Mouse (Mus musculus) right cerebral cortex, postnatal 36 days (tissue): ENCODE results near the gene Angptl8.
"Not testable (repeated sequence)": the region's sequence is repeated elsewhere in the genome, so short reads cannot be mapped to it uniquely, and the experiment has no call there.

ENCODE experiments used
- DNase-seq, 2 experiments: peaks; one replicate each; pipeline ENCODE4 v3.0.0; 2022; ENCODE audit warnings: low spot score in 2 of 2, mixed read lengths in 1 of 2

The Angptl8 gene

DNA sequence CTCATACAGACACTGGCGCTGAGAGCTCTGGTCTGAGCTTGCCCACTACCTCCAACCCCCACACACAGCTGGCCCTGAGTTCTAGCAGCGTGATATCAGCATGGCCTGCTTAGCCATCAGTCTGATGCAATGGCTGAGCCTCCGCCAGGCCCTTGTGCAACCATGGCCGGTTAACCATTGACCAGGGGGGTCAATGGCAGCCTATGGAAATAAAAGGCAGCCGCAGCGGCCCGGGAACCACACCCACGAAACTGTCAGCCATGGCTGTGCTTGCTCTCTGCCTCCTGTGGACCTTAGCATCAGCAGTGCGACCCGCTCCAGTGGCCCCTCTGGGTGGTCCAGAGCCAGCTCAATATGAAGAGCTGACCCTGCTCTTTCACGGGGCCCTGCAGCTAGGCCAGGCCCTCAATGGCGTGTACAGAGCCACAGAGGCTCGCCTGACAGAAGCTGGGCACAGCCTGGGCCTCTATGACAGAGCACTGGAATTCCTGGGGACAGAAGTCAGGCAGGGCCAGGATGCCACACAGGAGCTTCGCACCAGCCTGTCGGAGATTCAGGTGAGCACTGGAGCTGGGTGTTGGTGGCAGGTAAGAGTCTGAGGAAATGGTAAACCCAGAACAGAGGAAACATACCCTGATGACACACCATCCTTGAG, at the start of gene Angptl8:
Angptl8 (plus strand) TSS at position 253 of the 655 bp plus-strand sequence.
- DNase-seq = no peak

DNA sequence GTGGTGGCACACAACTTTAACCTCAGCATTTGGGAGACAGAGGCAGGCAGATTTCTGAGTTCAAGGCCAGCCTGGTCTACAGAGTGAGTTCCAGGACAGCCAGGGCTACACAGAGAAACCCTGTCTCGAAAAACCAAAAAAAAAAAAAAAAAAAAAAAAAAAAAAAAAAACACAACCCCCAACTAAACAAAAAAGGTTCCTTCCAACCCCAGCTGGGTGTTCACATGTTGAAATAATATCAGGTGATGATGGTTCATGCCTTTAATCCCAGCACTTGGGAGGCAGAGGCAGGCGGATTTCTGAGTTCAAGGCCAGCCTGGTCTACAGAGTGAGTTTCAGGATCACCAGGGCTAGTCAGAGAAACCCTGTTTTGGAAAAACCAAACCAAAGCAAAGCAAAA, 49.0 kb upstream of the Angptl8 start:
- DNase-seq = not testable (repeated sequence)

DNA sequence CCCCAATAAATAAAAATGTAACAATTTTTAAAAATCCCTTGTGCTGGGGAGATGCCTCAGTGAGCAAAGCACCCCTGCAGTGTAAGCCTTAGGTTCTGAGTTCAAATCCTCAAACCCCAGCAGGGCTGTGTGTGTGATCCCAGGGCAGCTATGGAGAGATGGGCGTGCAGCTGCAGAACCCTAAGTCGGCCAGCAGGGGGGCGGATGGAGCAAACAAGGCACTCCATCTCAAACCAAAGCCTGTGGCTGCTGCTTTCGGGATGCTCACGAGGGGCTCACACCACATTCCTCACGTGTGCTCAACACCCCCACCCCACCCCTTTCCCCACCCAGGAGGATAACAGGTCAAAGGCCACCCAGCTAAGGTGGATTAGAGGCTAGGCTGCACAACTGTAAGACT, 48.4 kb upstream of the Angptl8 start:
- DNase-seq = no peak

DNA sequence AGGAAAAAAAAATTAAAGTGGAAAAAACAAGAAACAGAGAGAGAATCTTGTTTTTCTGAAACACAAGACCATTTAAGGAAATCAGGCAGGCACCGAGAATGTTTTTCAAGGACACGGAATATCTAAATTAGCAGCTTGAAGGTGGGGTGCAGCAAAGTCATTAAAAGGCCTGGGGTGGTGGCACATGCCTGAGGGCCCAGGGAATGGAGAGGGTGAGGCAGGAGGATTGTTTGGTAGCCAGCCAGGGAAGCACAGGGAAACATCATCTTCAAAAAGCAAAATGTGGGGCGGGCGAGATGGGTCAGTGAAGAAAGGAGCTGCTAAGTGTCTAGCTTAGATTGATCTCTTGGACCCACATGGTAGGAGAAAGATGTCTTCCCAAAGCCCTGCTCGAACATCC, 47.7 kb upstream of the Angptl8 start:
- DNase-seq = no peak

DNA sequence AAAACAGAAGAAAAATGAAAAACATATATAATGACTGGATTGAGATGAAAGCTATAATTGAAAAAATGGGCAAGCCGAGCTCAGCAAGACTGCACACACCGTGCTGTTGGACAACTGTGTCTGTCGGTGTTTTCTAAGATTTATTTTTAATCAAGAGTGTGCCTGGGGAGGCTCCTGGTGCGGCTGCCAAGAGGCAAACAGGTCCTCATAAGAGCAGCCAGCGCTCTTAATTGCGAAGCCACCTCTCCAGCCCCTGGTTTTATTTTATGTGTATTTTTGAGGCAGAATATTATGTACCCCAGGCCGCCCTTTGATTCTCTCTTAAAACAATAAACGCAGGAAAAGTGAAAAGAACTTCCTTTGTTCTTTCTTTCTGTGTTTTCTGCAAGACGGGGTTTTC, 47.1 kb upstream of the Angptl8 start:
- no peak for DNase-seq

DNA sequence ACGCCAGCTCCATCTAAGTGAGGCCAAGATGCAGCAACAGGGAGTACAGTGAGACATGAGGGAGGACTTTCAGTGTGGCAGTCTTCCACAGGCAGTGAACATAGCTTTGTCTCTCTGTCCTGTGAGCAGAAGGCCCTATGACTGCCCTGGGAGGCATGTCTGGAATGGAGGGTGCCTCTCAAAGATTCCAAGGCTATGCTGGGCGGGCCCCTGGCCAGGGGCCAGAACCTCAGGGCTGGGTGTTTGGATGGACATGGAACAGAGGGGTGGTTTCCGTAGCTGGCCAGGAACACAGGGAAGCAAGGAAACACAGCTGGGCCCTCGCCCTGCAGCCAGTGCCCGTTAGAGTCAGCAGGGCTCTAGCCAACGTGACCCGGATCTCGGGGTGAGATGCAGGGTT, 43.4 kb upstream of the Angptl8 start:
- no peak for DNase-seq

DNA sequence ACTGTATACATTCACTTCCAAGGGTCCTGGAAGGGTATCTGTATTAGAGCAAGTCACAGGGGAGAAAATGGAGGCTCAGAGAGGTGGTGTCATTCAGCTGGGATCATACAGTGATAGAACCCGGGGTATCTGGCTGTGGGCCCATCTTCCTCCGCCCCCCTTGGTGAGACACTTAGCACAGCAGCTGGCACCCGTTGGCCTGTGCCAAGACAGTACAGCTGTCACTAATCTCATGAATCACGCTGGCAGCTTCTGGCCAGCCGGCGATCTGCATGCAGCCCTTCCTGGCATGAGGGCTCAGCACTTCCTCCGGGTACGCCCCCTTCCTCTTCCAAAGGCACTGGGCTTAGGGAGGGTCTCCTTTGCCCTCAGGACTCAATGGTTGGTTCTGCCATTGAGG, 42.7 kb upstream of the Angptl8 start:
- peak; percentile 42 to 59 for DNase-seq

DNA sequence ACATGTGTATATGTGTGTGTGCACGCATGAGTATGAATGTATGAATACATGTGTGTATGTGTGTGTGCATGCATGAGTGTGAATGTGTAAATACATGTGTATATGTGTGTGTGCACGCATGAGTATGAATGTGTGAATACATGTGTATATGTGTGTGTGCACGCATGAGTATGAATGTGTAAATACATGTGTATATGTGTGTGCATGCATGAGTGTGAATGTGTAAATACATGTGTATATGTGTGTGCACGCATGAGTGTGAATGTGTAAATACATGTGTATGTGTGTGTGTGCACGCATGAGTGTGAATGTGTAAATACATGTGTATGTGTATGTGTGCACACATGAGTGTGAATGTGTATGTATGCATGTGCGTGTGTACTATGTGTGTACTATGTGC, 41.8 kb upstream of the Angptl8 start:
- DNase-seq = not testable (repeated sequence)

DNA sequence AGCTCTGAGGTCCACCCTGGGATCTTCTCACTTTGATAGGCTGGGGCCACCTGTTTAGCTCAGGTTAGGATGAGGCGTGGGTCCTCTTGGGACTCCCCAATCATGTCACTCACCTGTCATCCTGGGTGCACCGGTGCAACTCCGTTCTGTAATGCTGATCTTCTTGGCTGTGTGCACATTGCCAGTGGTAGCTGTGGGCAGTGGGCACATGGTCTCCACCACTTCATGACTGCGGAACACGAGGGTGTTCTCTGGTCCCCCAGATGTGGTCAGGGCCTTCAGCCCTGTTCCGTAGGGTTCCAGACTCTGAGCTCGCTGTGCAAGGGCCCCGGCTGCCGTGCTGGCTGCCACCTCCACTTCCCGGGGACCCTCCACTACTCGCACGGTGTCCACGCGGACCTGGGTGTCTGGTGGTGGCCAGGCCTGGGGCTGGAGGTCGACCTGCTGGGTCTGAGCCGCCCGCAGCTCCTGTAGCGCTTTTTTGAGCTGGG, 40.9 kb upstream of the Angptl8 start:
- DNase-seq = no peak

DNA sequence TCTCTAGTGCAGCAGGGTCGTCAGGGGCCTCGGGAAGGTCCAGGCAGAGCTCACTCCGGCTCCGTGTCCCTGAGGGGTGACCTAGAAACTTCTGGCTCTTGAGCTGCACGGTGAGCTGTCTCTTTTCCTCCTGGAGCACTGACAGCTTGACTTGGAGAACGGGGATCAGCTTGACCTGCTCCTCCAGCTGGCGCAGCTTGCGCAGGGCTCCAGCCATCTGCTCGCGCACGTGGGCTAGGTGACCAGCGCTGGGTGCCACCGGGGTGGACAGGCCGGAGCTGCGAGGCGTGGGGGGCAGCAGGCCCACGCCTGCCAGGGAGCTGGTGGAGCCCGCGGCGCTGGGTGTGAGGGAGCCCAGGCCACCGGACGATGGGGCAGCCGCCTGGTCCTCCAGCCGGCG, 40.4 kb upstream of the Angptl8 start:
- DNase-seq = no peak

DNA sequence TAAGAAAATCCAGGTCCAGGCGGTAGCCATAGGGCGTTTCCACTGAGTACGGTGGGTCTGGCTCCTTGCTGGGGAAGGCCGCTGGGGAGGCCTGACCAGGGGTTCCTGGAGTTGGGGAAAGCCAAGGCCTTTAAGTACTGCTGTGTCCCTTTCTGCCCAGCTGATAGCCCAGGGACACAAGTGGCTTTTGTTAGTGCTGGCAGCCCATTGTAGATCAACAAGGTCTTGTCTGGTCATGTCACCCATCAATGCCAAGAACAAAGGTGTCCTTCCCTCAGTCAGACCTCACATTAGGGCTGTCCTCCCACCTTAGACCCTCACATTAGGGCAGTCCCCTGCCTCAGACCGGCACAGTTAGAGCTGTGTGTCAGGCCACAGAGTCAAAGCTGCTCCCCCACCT, 39.7 kb upstream of the Angptl8 start:
- DNase-seq = no peak

DNA sequence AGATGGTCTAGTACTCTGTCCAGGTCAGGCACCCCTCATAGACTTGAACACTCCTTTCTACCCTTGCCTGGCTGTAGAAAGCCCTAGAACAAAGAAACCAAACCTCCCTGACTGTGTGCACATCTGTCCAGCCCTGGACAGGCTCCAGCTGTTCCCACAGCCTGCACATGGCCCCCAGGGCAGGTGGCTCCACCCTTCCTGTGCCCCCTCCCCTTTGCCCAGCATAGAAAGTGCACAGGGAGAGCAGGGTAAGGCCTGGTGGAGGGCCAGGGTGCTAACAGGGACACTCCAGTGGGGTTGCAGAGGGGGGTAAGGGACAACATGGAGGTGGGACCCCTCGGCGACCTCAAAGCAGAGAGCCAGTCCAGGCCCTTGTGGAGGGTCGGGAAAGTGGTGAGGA, 39.1 kb upstream of the Angptl8 start:
- no peak for DNase-seq

DNA sequence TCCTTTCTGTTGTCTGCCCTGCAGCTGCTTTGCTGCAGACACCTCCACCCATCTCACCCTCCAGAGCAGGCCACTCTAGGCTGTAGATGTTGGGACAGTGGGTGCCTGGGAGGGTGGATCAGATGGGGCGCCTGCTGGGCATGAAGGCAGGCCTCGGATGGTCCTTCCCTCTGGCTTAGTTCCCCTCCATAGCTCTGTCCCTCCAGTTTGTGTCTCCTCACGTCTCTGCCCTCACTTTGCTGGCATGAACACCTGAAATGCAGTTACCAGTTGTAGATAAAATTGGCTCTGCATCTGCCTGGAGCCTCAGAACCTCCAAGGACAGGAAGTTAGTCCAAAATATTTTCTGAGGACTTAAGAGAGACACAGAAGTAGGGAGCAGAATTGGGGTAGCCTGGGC, 38.4 kb upstream of the Angptl8 start:
- DNase-seq = no peak

DNA sequence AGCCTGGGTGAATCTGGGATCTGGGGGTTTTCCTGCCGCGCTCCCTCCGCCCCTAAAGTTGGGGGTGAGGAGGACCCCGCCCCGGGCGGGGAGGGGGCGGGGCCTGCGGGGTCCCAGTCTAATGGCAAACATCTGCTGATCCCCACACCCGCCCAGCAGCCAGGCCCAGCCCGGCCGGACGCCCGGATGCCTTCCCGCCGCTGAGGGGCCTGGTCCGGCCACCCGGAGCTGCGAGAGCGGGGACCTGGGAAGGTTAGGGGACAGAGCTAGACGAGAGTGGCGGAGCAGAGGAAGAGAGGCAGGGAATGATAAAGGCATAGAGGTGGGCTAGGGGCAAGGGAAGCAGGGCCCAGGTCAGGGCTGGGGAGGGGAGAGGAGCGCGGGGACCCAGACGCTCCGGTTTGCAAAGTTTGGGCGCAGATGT, 37.4 kb upstream of the Angptl8 start:
- no peak for DNase-seq

DNA sequence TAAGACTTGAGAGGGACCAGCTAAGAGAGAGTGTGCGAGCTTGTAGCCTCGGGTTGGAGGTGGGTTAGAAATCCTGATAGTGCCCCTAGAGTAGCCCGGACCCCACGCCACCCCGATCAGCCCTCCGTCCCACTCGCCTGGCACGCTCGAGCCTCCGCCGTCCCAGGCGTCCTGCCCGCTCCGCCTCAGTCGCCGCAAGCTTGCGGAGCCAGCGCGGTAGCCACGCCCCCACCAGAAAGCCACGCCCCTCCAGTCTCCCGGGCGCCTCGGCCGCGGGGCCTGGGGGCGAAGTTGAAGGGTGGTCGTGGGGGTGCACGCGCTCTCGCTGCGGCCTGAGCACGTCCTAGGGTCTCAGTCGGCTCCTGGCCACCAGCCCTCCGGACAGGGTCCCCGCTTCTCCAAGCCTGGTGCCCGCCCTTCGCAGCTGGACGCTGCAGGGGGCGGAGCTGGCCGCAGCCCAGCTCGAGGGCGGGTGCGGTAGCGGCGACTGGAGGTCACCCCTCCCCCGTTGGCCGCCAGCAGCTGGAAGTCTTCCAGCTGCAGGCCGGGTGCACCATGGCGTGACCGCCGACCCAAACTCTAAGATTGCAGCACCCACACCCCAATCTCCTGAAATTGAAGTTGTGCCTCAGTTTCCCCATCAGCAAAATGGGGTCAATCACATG, 36.8 kb upstream of the Angptl8 start, which contains the start of gene Kank2:
Kank2 (minus strand) TSS at position 400 of the 665 bp plus-strand sequence.
- no peak for DNase-seq

DNA sequence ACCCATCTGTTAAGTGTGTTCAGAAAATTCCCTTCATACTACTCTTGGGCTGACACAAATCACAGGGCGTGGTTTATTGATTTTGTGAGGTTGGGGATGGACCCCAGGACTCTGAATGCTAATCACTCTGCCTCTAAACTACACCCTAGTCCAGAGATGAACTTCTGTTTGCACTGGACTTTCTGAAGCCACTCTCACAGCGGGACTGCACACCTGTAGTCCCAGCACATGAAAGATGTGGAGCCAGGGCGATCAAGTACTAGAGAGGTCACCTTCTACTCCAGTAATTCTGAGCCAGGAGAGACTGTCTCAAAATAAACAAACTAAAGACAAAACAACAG, 36.3 kb upstream of the Angptl8 start:
- DNase-seq = no peak

DNA sequence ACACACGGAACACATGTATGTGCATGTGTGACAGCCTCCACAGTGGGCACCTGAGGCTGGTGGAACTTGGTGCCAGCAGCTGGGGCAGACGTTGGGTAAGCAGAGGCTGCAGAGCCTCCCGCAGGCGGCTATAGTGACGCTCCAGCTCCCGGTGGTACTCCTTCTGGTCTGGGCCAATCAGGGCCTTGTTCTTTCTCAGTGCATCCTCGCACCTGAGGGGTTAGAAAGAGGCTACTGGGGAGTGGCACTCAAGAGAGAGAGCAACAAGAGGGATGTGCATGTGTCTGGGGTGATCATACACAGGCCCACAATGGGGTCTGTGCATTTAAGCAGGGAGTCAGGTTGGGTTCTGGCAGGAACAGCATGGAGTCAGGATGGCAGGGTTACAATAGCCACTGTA, 34.2 kb upstream of the Angptl8 start:
- no peak for DNase-seq

DNA sequence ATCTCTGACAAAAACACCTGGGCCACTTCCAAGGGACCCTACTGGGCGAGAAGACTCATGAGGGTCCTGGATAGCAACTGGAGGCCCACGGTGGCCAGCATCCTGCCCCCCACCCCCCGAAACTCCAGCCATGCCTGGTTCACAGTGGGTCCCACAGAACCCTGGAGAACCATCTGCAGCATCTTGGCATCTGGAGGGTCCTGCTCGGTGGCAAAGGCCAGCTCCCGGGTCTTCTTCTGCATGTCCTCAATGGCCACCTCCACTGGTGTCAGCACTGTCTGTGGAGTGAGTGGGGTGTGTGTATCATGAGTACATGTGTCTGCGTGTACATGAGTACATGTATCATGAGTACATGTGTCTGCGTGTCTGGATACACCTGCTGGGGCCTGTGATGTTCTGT, 33.7 kb upstream of the Angptl8 start:
- DNase-seq = no peak

DNA sequence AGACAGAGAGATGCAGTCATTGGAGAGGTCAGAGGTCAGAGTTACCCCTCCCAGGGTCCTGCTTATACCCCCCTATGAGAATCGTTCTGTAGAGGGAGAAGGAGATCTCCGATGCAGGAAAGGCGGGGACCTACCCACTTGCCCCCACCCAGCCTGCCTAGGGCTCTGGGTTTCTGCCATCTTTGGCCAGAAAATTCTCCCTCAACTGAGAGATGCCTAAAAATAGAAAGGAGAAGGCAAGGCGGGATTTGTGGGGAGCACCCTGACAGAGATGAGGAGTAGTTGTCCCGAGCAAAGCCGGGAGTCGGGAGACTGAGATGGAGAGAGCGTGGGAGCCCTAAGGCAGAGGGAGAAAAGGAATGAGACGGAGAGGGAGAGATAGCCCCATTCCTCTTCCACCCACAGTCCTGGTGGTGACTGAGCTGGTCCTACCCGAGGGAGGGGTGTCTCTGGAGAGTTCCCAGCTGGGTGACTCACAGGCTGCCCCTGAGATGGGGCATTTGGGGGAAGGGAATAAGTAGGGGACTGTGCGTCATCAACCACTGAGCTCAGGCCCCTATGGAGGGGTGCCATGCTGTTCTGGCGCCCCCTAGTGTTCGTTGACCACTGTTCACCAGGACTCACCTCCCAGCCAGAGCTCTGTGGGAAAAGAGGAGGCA, 31.2 kb upstream of the Angptl8 start:
- DNase-seq = peak; percentile 62 to 83

DNA sequence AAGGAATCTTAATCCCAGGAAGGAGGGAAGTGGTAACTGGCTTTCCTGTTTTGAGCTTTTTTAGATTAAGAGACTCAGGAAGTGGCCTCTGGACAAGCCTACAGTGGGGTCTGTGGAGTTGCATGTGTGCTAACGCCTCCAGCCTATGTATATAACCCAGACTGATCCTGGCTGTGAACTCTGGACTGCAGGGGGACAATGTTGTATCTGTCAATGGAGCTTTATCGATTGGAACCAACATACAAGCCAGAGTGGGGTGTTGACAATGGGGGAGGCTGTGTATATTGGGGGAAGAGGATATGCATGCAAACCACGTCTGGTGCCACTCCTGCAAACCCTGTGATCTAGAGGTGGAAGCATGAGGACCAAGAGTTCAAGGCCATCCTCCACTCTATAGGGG, 28.9 kb upstream of the Angptl8 start:
- DNase-seq = no peak

DNA sequence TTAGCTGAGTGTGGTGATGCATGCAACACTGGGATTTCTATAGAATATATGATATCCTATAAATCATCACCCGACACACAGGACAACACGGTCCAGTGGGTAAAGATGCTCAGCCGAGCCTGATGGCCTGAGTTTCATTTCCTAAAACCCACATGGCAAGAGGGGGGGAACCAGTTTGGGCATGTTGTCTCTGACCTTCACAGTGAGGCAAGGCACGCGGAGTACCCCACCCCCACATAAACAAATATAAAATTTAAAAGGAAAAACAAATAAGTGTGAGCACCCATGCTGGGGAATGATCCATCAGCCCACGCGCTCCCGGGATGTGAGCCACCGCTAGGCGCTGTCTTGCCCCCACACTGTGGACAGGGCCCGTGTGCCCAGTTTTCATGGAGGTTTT, 28.3 kb upstream of the Angptl8 start:
- no peak for DNase-seq

DNA sequence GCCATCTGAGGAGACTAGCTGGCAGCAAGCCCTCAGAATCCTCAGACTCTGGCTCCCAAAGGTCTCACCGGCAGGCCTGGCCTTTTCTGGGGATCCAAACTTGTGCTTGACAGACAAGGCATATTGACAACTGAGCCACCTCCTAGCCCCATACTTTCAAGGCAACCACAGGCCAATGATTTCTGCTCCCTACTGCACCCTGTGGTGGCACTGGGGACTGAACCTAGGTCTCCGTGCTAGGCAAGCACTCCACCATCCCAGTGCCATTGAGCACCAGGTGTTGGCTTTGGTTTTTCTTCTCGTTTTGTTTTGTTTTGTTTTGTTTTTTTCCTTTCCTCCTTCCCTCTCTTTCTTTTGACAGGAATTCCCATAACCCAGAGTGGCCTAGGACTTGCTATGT, 26.7 kb upstream of the Angptl8 start:
- DNase-seq = no peak

DNA sequence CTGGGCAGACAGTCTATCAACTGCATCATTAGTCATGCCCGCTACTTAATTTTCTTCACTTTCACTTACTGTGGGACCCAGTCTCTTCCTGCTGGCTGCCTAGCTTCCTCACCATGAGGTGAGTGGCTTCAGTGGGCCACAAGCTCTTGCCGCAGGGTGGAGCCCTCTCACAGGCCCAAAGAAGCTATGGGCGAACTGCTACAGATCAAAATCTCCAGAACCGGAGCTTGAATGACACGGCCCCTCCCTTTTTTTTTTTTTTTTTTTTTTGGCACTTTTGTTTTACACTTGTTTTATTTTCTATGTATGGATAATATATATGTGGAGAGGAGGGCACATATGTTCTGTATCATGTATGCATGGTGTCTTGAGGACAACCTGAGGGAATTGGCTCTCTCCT, 24.1 kb upstream of the Angptl8 start:
- no peak for DNase-seq
